Mouse (Mus musculus): ENCODE results near the gene Pkd1. TPM values are rescaled to one million over a fixed set of nuclear protein-coding genes. Genes with fewer than 3 reads are reported as not detected.
A peak's percentile ranks its signal among the peaks of the same experiment; 100 is the strongest.

The Pkd1 gene
- polyA plus RNA-seq, 1 experiment, result 31.6 TPM

DNA sequence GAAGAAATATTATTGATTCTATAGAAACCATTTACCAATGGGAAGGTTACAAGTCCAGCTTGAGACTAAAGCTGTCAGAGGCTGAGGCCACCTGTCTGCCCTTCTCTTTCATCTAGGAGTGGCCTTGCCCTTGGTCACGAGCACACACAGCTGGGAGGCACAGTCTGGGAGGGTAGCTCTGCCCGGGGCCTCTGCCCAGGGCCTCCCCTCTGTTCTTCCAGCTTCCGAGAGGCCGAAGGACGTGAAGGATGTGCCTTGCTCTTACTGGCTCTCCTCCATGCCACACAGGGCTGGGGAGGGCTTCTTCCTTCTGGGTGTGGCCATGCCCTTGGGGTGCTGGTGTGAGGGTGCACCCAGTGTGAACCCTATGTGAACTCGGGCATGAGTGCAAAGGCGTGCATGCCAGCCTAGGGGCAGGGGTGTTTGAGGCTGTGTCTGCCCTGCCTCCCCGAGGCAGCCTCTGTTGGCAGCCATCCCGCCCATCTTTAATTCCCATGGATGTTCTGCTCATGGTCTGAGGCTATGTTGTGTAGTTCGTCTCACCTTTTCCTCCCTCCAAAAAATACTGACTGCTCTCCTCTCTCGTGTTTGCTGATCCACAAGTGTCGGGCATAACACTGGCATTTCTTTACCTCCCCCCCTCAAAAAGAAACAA, 41.7 kb upstream of the Pkd1 start:
- Histone ChIP-seq H3K4me3 (ENCODE audit: control insufficient read depth, low read depth, low read length) (no peak overlapping the region), H3K27ac (ENCODE audit: control insufficient read depth, insufficient read depth, low read depth, low read length) (no peak overlapping the region)

DNA sequence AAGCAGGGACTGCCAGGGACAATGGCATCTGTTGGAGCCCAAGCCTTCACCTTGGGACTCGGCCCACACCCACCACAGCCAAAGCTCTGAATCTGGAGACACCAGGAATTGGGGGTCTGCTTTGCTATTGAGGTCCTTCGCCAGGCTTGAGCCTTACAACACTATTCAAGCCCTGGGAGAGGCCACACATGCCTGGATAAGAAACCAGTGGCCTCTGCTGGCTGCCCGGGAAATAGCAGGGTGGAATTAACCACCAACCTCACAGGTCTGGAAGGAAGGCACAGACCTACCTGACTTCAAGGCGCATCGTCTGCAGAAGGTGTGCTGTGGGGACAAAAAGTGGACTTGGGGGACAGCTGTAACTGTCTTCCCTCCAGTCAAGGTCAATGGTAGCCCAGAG, 36.0 kb upstream of the Pkd1 start:
- Histone ChIP-seq H3K36me3 (ENCODE audit: control insufficient read depth, insufficient read depth, low read length) (peaks cover 1% of the 10 kb centered on the region), H3K27ac (ENCODE audit: control insufficient read depth, insufficient read depth, low read depth, low read length) (no peak overlapping the region), H3K27me3 (ENCODE audit: control insufficient read depth, insufficient read depth, low read length) (no peaks in the 10 kb centered on the region), H3K4me1 (ENCODE audit: control insufficient read depth, insufficient read depth, low read length) (no peaks in the 10 kb centered on the region), H3K4me3 (ENCODE audit: control insufficient read depth, low read depth, low read length) (no peak overlapping the region)
- TF ChIP-seq POLR2A (IDR thresholded peaks at IDR 0.05; ENCODE audit: control insufficient read depth, low read depth, low read length) (no peak), CTCF (IDR thresholded peaks at IDR 0.05; ENCODE audit: control insufficient read depth, insufficient read depth, insufficient replicate concordance, low read depth, low read length) (peak; percentile 60; the same call in 1 of the 2 replicates)

More for the DNA sequence above, 41.7 kb upstream of the Pkd1 start:
- Histone ChIP-seq H3K27me3 (ENCODE audit: control insufficient read depth, insufficient read depth, low read length) (no peaks in the 10 kb centered on the region), H3K36me3 (ENCODE audit: control insufficient read depth, insufficient read depth, low read length) (no peaks in the 10 kb centered on the region; the same call in 1 of the 2 replicates), H3K4me1 (ENCODE audit: control insufficient read depth, insufficient read depth, low read length) (peaks cover 3% of the 10 kb centered on the region; the same call in 1 of the 2 replicates)
- TF ChIP-seq CTCF (IDR thresholded peaks at IDR 0.05; ENCODE audit: control insufficient read depth, insufficient read depth, insufficient replicate concordance, low read depth, low read length) (no peak), POLR2A (IDR thresholded peaks at IDR 0.05; ENCODE audit: control insufficient read depth, low read depth, low read length) (no peak)

DNA sequence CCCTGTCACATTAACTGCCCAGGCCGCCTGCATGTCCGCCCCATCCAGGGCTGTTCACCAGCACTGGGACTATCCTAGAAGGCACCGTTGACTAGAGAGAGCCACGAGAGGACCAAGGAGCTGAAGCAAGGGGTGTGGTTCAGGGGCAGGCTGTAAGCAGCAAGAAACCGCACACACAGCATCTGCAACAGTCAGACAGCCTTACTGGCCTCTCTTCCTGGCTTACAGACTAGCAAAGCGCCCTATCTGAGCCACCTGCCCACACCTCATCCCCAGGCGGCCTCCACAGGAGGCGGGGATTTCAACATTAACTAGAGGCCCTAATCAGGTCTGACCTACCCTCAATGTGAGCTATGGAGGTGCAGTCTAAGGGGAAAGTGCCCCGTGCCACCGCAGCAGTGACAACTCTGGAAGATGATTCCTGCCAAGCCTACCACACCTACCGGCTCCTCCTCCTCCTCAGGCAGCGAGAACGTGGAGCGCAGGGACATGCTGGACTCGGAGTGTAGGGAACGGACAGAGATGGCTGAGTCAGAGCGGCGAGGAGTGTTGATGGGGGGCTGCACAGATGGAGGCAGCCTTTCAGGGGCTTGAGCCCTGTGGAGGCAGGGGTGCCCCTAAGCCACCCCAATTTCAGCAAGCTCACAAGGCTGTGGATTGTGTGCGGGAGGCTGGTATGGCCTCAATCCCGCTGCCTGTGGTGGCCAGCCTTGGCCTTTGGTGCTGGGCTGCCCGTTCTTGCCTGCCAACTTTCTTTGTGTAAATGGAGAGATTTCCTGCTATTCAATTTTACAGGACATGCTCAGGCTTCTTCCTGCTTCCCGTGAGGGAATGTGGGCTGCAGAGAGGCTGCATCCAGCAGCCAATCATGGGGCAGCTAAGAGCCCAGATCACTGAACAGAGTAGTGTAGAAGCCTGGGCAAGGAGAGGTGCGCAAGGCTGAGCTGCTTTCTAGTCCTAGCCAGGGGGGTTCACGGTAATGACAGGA, 35.1 kb upstream of the Pkd1 start:
- H3K4me3 ChIP-seq (ENCODE audit: control insufficient read depth, low read depth, low read length), result no peak overlapping the region
- no peaks in the 10 kb centered on the region for H3K27me3 ChIP-seq (ENCODE audit: control insufficient read depth, insufficient read depth, low read length)
- H3K27ac ChIP-seq (ENCODE audit: control insufficient read depth, insufficient read depth, low read depth, low read length), result no peak overlapping the region
- H3K4me1 ChIP-seq (ENCODE audit: control insufficient read depth, insufficient read depth, low read length), result no peaks in the 10 kb centered on the region
- TF ChIP-seq CTCF (IDR thresholded peaks at IDR 0.05; ENCODE audit: control insufficient read depth, insufficient read depth, insufficient replicate concordance, low read depth, low read length), result no peak
- TF ChIP-seq POLR2A (IDR thresholded peaks at IDR 0.05; ENCODE audit: control insufficient read depth, low read depth, low read length), result no peak
- H3K36me3 ChIP-seq (ENCODE audit: control insufficient read depth, insufficient read depth, low read length), result peaks cover 1% of the 10 kb centered on the region

DNA sequence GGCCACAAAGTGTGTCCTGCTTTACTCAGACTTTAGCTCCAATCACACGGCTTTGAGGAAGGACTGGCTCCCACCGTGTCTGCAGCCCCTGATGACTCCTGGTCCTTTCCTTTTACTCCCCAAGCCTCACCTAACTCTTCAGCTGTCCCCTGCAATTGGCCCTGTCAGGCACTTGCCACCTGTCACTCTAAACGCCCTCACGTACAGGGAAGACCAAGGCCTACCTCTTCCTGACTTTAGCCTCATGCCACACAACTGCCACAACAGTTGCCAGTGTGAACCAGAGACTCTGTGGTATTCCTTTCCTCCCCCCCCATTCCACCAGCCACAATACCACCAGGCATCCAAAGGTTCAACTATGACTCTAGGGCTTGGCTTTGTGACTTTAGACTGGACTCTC, 29.2 kb upstream of the Pkd1 start:
- Histone ChIP-seq H3K27me3 (ENCODE audit: control insufficient read depth, insufficient read depth, low read length) (no peaks in the 10 kb centered on the region), H3K27ac (ENCODE audit: control insufficient read depth, insufficient read depth, low read depth, low read length) (no peak overlapping the region), H3K36me3 (ENCODE audit: control insufficient read depth, insufficient read depth, low read length) (peaks cover 1% of the 10 kb centered on the region; the same call in 1 of the 2 replicates), H3K4me3 (ENCODE audit: control insufficient read depth, low read depth, low read length) (no peak overlapping the region), H3K4me1 (ENCODE audit: control insufficient read depth, insufficient read depth, low read length) (no peaks in the 10 kb centered on the region)
- no peak for TF ChIP-seq CTCF (IDR thresholded peaks at IDR 0.05; ENCODE audit: control insufficient read depth, insufficient read depth, insufficient replicate concordance, low read depth, low read length)
- TF ChIP-seq POLR2A (IDR thresholded peaks at IDR 0.05; ENCODE audit: control insufficient read depth, low read depth, low read length), result no peak

DNA sequence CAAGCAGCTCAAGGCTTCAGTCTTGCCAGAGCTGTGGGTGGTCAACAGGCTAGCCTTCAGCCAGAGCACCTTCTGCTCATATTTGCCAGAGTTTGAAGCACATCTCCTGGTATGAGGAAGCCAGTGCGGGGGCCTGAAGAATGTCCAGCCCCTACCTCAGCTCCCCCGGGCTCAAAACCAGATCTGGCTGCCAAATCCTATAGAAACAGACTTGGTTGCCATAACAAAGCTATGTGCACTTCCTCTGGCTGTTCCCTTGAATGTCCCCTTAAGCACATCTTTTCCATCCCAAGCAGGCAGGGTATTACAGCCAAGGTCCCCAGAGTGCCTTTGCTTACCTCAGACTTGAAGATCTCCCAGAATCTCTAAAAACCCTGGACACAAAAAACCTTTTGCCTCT, 24.9 kb upstream of the Pkd1 start:
- TF ChIP-seq CTCF (IDR thresholded peaks at IDR 0.05; ENCODE audit: control insufficient read depth, insufficient read depth, insufficient replicate concordance, low read depth, low read length), result no peak
- TF ChIP-seq POLR2A (IDR thresholded peaks at IDR 0.05; ENCODE audit: control insufficient read depth, low read depth, low read length), result no peak
- Histone ChIP-seq H3K27me3 (ENCODE audit: control insufficient read depth, insufficient read depth, low read length) (no peaks in the 10 kb centered on the region), H3K27ac (ENCODE audit: control insufficient read depth, insufficient read depth, low read depth, low read length) (no peak overlapping the region), H3K4me3 (ENCODE audit: control insufficient read depth, low read depth, low read length) (no peak overlapping the region), H3K36me3 (ENCODE audit: control insufficient read depth, insufficient read depth, low read length) (no peaks in the 10 kb centered on the region), H3K4me1 (ENCODE audit: control insufficient read depth, insufficient read depth, low read length) (peaks cover 4% of the 10 kb centered on the region)

DNA sequence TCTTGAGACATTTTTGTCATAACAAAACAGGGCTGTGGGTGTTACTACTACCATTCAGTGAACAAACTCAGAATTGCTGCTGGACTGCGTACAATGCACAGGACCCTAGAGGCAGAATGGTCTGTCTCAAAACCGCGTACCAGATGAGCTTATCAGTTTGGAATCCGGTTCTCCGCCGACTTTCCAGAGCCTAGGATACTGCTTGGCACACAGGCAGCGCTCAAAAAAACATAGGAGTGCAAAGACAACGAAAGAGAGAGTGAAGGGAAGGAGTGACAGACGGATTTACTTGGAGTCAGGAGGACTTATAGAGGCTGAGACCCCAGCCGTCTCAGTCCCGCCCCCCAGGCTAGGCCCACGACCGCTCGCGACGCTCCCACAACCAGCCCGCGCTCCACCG, 22.3 kb upstream of the Pkd1 start:
- TF ChIP-seq POLR2A (IDR thresholded peaks at IDR 0.05; ENCODE audit: control insufficient read depth, low read depth, low read length) (no peak), CTCF (IDR thresholded peaks at IDR 0.05; ENCODE audit: control insufficient read depth, insufficient read depth, insufficient replicate concordance, low read depth, low read length) (no peak)
- peak overlapping the region; percentile 79 for H3K27ac ChIP-seq (ENCODE audit: control insufficient read depth, insufficient read depth, low read depth, low read length)
- H3K4me1 ChIP-seq (ENCODE audit: control insufficient read depth, insufficient read depth, low read length), result peaks cover 4% of the 10 kb centered on the region
- no peaks in the 10 kb centered on the region for H3K36me3 ChIP-seq (ENCODE audit: control insufficient read depth, insufficient read depth, low read length)
- no peaks in the 10 kb centered on the region for H3K27me3 ChIP-seq (ENCODE audit: control insufficient read depth, insufficient read depth, low read length)
- peak overlapping the region; percentile 96 for H3K4me3 ChIP-seq (ENCODE audit: control insufficient read depth, low read depth, low read length)

Data from testis, adult 2 months (tissue).